Mouse (Mus musculus): ENCODE data around the gene Cdkn2b. TPM values are rescaled to one million over a fixed set of nuclear protein-coding genes. Genes with fewer than 3 reads are reported as not detected.
A peak's percentile ranks its signal among the peaks of the same experiment; 100 is the strongest.

Gene Cdkn2b
- polyA plus RNA-seq, 1 experiment from 2014 or later, result 1.2 TPM

DNA sequence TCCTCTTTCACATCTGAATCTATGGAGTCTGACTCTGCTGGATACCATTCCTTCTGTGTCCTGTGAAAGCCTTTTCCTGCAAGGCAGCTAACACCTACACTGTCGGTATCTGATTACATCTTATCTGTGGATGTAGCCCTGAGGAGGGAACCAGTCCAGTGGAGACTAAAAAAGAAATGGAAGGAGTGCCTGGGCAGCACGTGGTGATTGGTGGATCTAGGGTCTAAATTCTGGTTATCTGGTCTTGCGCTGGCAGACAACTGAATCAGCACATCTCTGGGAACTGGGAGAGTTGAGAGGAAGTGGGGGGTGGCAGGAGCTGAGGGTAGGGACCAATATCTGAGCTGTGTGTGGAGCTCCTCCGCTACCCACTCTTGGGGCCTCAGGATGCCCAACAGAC, 21.8 kb downstream of the Cdkn2b start:
- WGBS, result 3% methylated on average over 4 of the region's 4 CpGs
- Histone ChIP-seq H3K27ac (no peak overlapping the region), H3K9me3 (no peaks in the 10 kb centered on the region), H3K4me1 (replicated peaks) (peaks cover 1% of the 10 kb centered on the region), H3K36me3 (no peaks in the 10 kb centered on the region), H3K4me3 (replicated peaks) (no peak overlapping the region), H3K4me2 (no peak overlapping the region), H3K27me3 (peaks cover 81% of the 10 kb centered on the region), H3K9ac (replicated peaks) (no peak overlapping the region)
- no peak for ATAC-seq (ENCODE audit: insufficient number of reproducible peaks, insufficient read depth, low FRiP score, low TSS enrichment, low read depth)

DNA sequence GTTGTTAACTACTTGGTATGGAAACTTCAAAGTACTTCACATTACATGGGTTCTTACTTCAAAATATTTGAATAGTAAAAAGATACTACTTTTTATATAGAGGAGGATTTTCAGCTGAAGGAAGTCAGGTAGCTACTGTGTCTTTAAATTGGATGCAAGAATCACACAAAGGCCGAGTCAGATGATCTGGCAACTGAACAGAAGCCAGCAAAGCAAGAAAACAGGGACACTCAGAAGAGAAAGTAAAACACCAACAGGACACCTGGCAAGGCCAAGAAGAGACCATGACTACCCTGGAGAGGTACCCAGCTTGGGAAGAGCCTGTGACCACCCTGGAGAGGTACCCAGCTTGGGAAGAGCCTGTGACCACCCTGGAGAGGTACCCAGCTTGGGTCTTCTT, 24.3 kb downstream of the Cdkn2b start:
- Histone ChIP-seq H3K36me3 (no peaks in the 10 kb centered on the region), H3K27ac (no peak overlapping the region), H3K27me3 (peaks cover 83% of the 10 kb centered on the region), H3K4me2 (no peak overlapping the region), H3K4me1 (replicated peaks) (0 out of 2 replicates have a peak, but pooled peaks cover 5% of the 10 kb centered on the region), H3K4me3 (replicated peaks) (no peak overlapping the region), H3K9ac (replicated peaks) (no peak overlapping the region), H3K9me3 (no peaks in the 10 kb centered on the region)
- no peak for ATAC-seq (ENCODE audit: insufficient number of reproducible peaks, insufficient read depth, low FRiP score, low TSS enrichment, low read depth)
- WGBS, result 13% methylated on average over 1 of the region's 1 CpGs

DNA sequence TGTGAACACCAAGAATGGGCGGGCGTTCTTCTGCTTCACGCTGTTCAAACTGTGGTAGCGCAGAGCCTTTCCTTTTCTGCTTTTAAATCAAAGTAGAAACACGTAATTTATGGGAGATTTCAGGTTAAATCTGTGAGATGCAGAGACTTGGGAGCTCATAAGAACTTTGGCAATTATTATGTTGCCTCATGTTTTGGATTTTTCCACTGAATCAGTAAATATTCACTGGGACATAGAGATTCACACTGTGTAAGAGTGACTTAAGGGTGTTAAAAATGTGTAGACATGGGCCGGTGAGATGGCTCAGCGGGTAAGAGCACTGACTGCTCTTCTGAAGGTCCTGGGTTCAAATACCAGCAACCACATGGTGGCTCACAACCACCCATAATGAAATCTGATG, 25.2 kb downstream of the Cdkn2b start:
- Histone ChIP-seq H3K4me2 (no peak overlapping the region), H3K4me3 (replicated peaks) (no peak overlapping the region), H3K27me3 (peaks cover 84% of the 10 kb centered on the region), H3K9me3 (no peaks in the 10 kb centered on the region), H3K4me1 (replicated peaks) (0 out of 2 replicates have a peak, but pooled peaks cover 5% of the 10 kb centered on the region), H3K9ac (replicated peaks) (no peak overlapping the region), H3K36me3 (no peaks in the 10 kb centered on the region), H3K27ac (no peak overlapping the region)
- 40% methylated on average over 7 of the region's 7 CpGs for WGBS
- no peak for ATAC-seq (ENCODE audit: insufficient number of reproducible peaks, insufficient read depth, low FRiP score, low TSS enrichment, low read depth)

DNA sequence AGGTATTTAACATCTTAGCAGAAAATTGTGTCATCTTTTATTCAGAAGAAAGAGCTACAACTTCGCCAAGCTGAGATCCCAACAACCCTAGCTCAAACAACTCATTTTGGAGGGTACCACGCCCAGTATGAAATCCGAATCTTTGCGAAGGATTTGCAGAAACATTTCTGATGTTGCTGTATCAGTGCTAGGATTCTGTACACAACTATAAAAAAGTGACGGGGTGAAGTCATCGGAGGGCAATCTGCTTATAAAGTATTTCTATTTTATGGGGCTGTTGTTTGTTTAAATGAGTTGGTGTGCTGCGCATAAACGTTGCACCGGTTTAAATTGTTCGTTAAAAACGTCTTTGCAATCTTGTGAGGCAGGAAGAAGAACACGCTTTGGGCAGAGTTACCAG, 28.2 kb downstream of the Cdkn2b start:
- no peak for ATAC-seq (ENCODE audit: insufficient number of reproducible peaks, insufficient read depth, low FRiP score, low TSS enrichment, low read depth)
- H3K9me3 ChIP-seq, result no peaks in the 10 kb centered on the region
- no peak overlapping the region for H3K27ac ChIP-seq
- no peaks in the 10 kb centered on the region for H3K36me3 ChIP-seq
- H3K4me1 ChIP-seq (replicated peaks), result 0 out of 2 replicates have a peak, but pooled peaks cover 5% of the 10 kb centered on the region
- H3K4me2 ChIP-seq, result no peak overlapping the region
- peaks cover 81% of the 10 kb centered on the region for H3K27me3 ChIP-seq
- H3K9ac ChIP-seq (replicated peaks), result no peak overlapping the region
- no peak overlapping the region for H3K4me3 ChIP-seq (replicated peaks)
- WGBS, result 1% methylated on average over 12 of the region's 12 CpGs

DNA sequence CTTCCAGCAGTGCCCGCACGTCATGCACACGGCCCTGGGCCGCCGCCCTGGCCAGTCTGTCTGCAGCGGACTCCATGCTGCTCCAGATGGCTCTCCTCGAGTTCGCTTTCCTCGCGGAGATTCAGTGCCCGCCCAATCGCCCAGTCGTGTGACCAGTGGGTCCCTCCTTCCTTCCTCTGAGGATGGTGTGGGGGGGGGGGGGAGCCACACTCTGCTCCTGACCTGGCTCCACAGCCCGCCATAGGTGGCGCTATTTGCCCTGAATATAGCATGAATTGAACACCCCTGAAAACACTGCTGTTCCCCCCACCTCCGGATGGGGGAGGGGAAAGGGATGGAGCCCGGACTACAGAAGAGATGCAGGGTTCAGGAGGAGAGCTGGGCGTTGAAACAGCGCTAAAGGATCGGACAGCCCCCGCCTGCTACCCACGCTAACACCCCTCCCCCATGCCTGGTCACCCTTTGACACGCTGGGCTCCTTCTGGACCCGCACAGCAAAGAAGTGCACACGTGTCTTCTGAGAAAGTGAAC, 28.7 kb downstream of the Cdkn2b start:
- H3K9me3 ChIP-seq, result no peaks in the 10 kb centered on the region
- no peaks in the 10 kb centered on the region for H3K36me3 ChIP-seq
- 0% methylated on average over 25 of the region's 25 CpGs for WGBS
- no peak overlapping the region for H3K27ac ChIP-seq
- H3K27me3 ChIP-seq, result peaks cover 82% of the 10 kb centered on the region
- ATAC-seq (ENCODE audit: insufficient number of reproducible peaks, insufficient read depth, low FRiP score, low TSS enrichment, low read depth), result peak; percentile 78
- H3K4me3 ChIP-seq (replicated peaks), result 0 out of 2 replicates have a peak overlapping the region, but pooled peaks have one; percentile 6
- no peak overlapping the region for H3K9ac ChIP-seq (replicated peaks)
- peak overlapping the region; percentile 19 for H3K4me2 ChIP-seq
- 0 out of 2 replicates have a peak, but pooled peaks cover 5% of the 10 kb centered on the region for H3K4me1 ChIP-seq (replicated peaks)

DNA sequence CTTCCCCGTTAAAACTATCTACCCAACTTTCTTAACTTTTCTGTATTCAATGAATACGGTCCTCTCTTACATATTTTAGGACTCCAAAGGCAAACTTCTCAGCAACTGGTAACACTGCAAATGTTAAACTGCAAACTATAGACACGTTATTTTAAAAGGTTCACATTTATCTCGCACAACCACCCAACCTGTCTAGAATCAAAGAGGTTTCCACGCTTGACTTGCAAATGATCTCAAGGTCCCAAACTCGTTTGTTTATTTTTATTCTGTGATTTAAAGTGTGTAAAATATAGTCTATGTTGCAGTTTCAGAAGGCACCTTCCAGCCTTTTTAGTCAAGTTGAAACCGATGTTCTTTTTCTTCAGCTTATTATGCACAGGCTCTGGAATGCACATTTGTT, 29.6 kb downstream of the Cdkn2b start:
- WGBS, result under 1% methylated on average over 7 of the region's 7 CpGs
- 0 out of 2 replicates have a peak, but pooled peaks cover 5% of the 10 kb centered on the region for H3K4me1 ChIP-seq (replicated peaks)
- H3K4me3 ChIP-seq (replicated peaks), result no peak overlapping the region
- no peak overlapping the region for H3K9ac ChIP-seq (replicated peaks)
- no peak for ATAC-seq (ENCODE audit: insufficient number of reproducible peaks, insufficient read depth, low FRiP score, low TSS enrichment, low read depth)
- peaks cover 86% of the 10 kb centered on the region for H3K27me3 ChIP-seq
- no peaks in the 10 kb centered on the region for H3K36me3 ChIP-seq
- no peaks in the 10 kb centered on the region for H3K9me3 ChIP-seq
- H3K4me2 ChIP-seq, result no peak overlapping the region
- H3K27ac ChIP-seq, result no peak overlapping the region

DNA sequence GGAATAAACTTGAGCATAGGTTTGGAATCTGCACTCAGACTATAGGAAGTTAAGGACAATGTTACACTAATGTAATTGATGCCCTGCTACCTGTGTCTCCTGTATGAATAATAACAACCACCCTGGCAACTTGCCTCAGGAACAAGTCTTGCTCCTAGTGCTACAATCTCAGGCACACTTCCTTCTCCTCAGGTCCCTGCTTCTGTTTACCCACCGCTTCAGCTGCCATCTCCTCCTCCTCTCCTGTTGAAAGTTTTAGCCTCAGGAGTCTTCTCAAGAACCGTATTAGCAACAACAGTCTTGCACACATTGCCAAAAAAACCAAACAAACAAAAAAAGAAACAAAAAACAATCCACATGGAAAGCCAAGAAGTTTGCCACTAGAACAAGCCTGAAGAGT, 31.2 kb downstream of the Cdkn2b start:
- Histone ChIP-seq H3K36me3 (no peaks in the 10 kb centered on the region), H3K9me3 (no peaks in the 10 kb centered on the region), H3K9ac (replicated peaks) (no peak overlapping the region), H3K27ac (no peak overlapping the region), H3K27me3 (peaks cover 91% of the 10 kb centered on the region), H3K4me3 (replicated peaks) (no peak overlapping the region), H3K4me1 (replicated peaks) (0 out of 2 replicates have a peak, but pooled peaks cover 5% of the 10 kb centered on the region), H3K4me2 (no peak overlapping the region)
- ATAC-seq (ENCODE audit: insufficient number of reproducible peaks, insufficient read depth, low FRiP score, low TSS enrichment, low read depth), result no peak
- WGBS, result 0% methylated on average over 2 of the region's 2 CpGs

DNA sequence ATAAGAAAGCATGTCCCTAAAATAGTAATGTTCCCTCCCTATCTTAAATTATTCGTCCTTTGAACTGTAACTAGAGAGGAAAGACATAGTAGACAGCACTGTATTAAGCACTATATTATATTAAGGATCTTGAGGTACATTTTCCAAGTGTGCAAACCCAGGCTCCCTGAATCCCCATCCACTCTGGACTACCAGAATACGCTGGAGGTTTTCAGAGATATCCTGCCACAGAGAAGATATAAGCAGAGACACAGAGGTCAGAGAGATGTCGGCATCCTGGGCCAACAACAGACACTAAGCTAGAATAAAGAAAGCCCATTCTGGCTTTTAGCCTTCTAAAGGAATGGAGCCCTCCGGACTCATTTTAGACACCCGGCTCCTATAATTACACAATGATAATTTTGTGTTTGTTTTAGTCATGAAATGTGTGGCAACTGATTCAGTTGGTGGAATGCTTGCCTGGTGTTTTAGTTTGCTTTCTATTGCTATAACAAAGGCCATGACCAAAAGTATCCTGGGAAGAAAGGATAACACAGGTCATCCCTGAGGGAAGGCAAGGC, 33.4 kb downstream of the Cdkn2b start:
- no peak overlapping the region for H3K27ac ChIP-seq
- no peak overlapping the region for H3K4me3 ChIP-seq (replicated peaks)
- no peak overlapping the region for H3K4me2 ChIP-seq
- no peak overlapping the region for H3K9ac ChIP-seq (replicated peaks)
- no peak for ATAC-seq (ENCODE audit: insufficient number of reproducible peaks, insufficient read depth, low FRiP score, low TSS enrichment, low read depth)
- H3K4me1 ChIP-seq (replicated peaks), result 0 out of 2 replicates have a peak, but pooled peaks cover 5% of the 10 kb centered on the region
- H3K27me3 ChIP-seq, result peaks cover 93% of the 10 kb centered on the region
- H3K36me3 ChIP-seq, result no peaks in the 10 kb centered on the region
- no peaks in the 10 kb centered on the region for H3K9me3 ChIP-seq
- WGBS, result 5% methylated on average over 5 of the region's 5 CpGs

DNA sequence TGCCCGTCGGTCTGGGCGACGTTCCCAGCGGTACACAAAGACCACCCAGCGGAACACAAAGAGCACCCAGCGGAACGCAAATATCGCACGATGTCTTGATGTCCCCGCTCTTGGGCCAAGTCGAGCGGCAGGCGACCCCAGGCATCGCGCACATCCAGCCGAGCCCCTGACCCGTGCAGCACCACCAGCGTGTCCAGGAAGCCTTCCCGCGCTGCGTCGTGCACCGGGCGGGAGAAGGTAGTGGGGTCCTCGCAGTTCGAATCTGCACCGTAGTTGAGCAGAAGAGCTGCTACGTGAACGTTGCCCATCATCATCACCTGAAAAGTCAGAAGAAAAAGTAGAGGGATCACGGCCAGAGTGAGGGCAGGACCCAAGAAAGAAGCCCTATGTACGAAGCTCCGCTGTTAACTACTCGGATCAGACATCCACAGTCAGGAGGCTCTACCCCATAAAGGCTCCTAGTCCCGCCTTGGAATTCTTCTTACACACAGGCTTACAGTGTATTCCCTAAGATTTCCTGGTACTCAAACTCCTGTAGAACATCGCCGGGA, 34.1 kb downstream of the Cdkn2b start:
- Histone ChIP-seq H3K4me1 (replicated peaks) (no peaks in the 10 kb centered on the region), H3K36me3 (no peaks in the 10 kb centered on the region), H3K9ac (replicated peaks) (no peak overlapping the region), H3K4me3 (replicated peaks) (no peak overlapping the region), H3K4me2 (no peak overlapping the region), H3K27ac (no peak overlapping the region), H3K27me3 (peaks cover 93% of the 10 kb centered on the region), H3K9me3 (no peaks in the 10 kb centered on the region)
- WGBS, result under 1% methylated on average over 37 of the region's 37 CpGs
- ATAC-seq (ENCODE audit: insufficient number of reproducible peaks, insufficient read depth, low FRiP score, low TSS enrichment, low read depth), result no peak

DNA sequence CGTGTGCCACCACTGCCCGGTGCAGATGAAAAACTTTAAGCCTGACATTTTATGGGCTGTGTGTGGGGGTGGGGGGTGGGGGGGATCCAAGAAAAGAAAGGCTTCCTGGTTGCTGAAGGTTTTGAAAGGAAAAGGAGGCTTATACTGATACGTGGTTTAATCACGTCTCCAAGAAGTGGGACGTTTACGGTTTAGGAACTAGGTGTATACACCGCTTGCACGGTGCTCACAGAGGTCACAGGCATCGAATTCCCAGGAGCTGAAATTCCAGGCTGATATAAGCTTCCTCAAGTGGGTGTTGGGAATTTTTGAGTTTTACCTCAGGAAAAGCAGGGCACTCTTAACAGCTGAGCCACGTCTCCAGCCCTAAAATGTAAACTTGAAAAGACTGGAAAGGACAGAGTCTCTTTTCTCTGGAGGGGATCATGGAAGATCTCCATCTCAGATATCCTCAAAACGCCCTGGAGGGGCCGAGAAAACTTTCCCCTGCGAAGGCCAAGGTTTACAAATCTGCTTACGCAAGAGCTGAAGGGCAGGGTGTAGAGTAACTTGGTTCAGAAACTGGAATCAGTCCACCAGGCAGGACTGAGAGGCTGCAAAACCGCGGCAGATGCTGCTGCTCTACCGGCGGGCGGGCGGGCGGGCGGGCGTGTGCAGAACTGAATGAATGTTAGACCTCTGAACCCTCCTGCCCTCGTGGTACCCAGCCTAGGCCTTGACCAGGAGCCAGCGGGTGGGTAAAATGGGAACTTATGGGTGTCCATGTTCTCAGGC, 34.8 kb downstream of the Cdkn2b start:
- WGBS, result 2% methylated on average over 25 of the region's 25 CpGs
- H3K9me3 ChIP-seq, result no peaks in the 10 kb centered on the region
- H3K4me2 ChIP-seq, result no peak overlapping the region
- no peak overlapping the region for H3K9ac ChIP-seq (replicated peaks)
- H3K4me3 ChIP-seq (replicated peaks), result no peak overlapping the region
- H3K27ac ChIP-seq, result no peak overlapping the region
- H3K36me3 ChIP-seq, result no peaks in the 10 kb centered on the region
- no peaks in the 10 kb centered on the region for H3K4me1 ChIP-seq (replicated peaks)
- H3K27me3 ChIP-seq, result peaks cover 91% of the 10 kb centered on the region
- ATAC-seq (ENCODE audit: insufficient number of reproducible peaks, insufficient read depth, low FRiP score, low TSS enrichment, low read depth), result no peak

DNA sequence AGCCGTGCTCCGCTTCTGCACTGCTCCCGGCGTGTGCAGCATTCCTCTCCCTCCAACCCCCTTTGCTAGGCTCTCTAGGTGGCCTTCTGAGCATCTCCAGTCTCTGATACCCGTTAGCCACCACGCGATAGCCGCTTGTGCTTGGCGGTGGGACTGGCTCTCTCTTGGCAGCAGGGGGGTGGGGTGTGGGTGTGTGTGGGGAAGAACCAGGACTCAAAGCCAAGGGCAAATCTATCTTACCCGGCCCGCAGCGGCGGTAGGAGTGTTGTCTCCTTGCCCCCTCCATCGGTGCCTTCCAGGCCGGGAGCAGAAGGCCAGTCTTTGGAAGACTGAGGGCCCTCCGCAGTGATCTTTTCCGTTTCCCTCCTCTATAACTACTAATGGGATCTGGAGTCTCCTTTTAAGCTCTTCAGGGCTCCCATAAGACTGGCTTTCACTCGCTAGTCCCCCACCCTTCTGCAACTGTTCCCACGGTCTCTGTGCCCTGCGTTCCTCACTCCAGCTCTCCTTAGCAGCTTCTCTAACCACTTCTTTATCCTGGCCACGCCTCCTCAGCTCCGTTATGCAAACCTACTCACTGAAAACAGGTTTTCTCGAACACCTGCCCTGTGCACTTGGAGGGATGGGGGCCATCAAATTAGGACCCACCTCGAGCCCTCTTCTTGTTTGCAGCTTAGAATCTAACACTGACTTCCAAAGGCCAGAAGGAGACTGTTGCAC, 35.9 kb downstream of the Cdkn2b start:
- under 1% methylated on average over 24 of the region's 24 CpGs for WGBS
- no peak; the same call in 1 of the 2 replicates for ATAC-seq (ENCODE audit: insufficient number of reproducible peaks, insufficient read depth, low FRiP score, low TSS enrichment, low read depth)
- no peak overlapping the region for H3K4me2 ChIP-seq
- no peak overlapping the region for H3K27ac ChIP-seq
- no peaks in the 10 kb centered on the region for H3K4me1 ChIP-seq (replicated peaks)
- no peak overlapping the region for H3K9ac ChIP-seq (replicated peaks)
- H3K36me3 ChIP-seq, result no peaks in the 10 kb centered on the region
- H3K9me3 ChIP-seq, result no peaks in the 10 kb centered on the region
- H3K4me3 ChIP-seq (replicated peaks), result no peak overlapping the region
- peaks cover 90% of the 10 kb centered on the region for H3K27me3 ChIP-seq

All from limb, embryonic 12.5 days (tissue).